Mouse (Mus musculus) bone marrow macrophage, adult 2 months (primary cell): ENCODE data around the gene Atxn7l2. TPM values are rescaled to one million over a fixed set of nuclear protein-coding genes. Genes with fewer than 3 reads are reported as not detected.
"Not testable (repeated sequence)": the region's sequence is repeated elsewhere in the genome, so short reads cannot be mapped to it uniquely, and the experiment has no call there.

Experiments
- H3K27ac ChIP-seq: 2 replicates; pipeline ENCODE4 v1.5.1; 2012; ENCODE audit warnings: low read depth, low read length; ENCODE audit not compliant: insufficient read depth
- H3K4me1 ChIP-seq: 2 replicates; pipeline ENCODE4 v1.6.1; 2012; ENCODE audit warnings: low read length; ENCODE audit not compliant: control insufficient read depth, insufficient read depth
- H3K4me3 ChIP-seq: 2 replicates; pipeline ENCODE4 v1.5.1; 2012; ENCODE audit warnings: mild to moderate bottlenecking, low read length, moderate library complexity; ENCODE audit not compliant: insufficient read depth
- CTCF ChIP-seq: IDR thresholded peaks from 2 replicates; pipeline ENCODE4 v1.5.1; 2012; ENCODE audit warnings: low read depth, mild to moderate bottlenecking, low read length, moderate library complexity
- POLR2A ChIP-seq: IDR thresholded peaks from 2 replicates; pipeline ENCODE4 v1.6.1; 2012; ENCODE audit warnings: mild to moderate bottlenecking, low read depth, low read length, borderline replicate concordance
- polyA plus RNA-seq: library from polyadenylated mRNA; stranded (reverse); fragments of >200 nt; gene quantifications from 2 replicates; pipeline ENCODE4 v1.2.4, GENCODE M21; 2012; ENCODE audit not compliant: missing spikeins, insufficient read depth, insufficient read length

Atxn7l2 gene
- polyA plus RNA-seq, result 5.6 and 6.4 TPM in 2 replicates

- peak within 1 kb of the TSS; percentile 61 for H3K27ac ChIP-seq
- TF ChIP-seq POLR2A (no peak), CTCF (no peak)
- no peaks in the 10 kb centered on the region; the same call in 1 of the 2 replicates for H3K4me1 ChIP-seq
- H3K4me3 ChIP-seq, result peak within 1 kb of the TSS; percentile 81
Measured at GRCm38 (mm10) chr3:108210771-108211139, at the start of gene Atxn7l2. Atxn7l2 (minus strand) TSS chr3:108210934.

- H3K27ac ChIP-seq, result no peak overlapping the region
- no peak for TF ChIP-seq POLR2A
- TF ChIP-seq CTCF, result no peak
- H3K4me1 ChIP-seq, result peaks cover 15% of the 10 kb centered on the region
- no peak overlapping the region for H3K4me3 ChIP-seq
Measured at GRCm38 (mm10) chr3:108259319-108259718, 48.6 kb upstream of the Atxn7l2 start.

GRCm38 (mm10) chr3:108257831-108258500, 47.2 kb upstream of the Atxn7l2 start:
- peaks cover 15% of the 10 kb centered on the region for H3K4me1 ChIP-seq
- TF ChIP-seq CTCF (no peak), POLR2A (no peak)
- peak overlapping the region; percentile 56 for H3K27ac ChIP-seq

GRCm38 (mm10) chr3:108256719-108257637, 46.2 kb upstream of the Atxn7l2 start, which contains the start of gene Psma5:
Psma5 (plus strand) TSS chr3:108256926.
- TF ChIP-seq CTCF (no peak), POLR2A (no peak)
- Histone ChIP-seq H3K27ac (peak within 1 kb of the TSS; percentile 56), H3K4me3 (peak within 1 kb of the TSS; percentile 82), H3K4me1 (peaks cover 15% of the 10 kb centered on the region)

More at GRCm38 (mm10) chr3:108257831-108258500, 47.2 kb upstream of the Atxn7l2 start:
- H3K4me3 ChIP-seq, result peak overlapping the region; percentile 82

- no peak overlapping the region for H3K4me3 ChIP-seq
- H3K4me1 ChIP-seq, result peaks cover 8% of the 10 kb centered on the region
- H3K27ac ChIP-seq, result no peak overlapping the region
- TF ChIP-seq CTCF, result no peak
- no peak for TF ChIP-seq POLR2A
Measured at GRCm38 (mm10) chr3:108246857-108247256, 36.1 kb upstream of the Atxn7l2 start.

DNA sequence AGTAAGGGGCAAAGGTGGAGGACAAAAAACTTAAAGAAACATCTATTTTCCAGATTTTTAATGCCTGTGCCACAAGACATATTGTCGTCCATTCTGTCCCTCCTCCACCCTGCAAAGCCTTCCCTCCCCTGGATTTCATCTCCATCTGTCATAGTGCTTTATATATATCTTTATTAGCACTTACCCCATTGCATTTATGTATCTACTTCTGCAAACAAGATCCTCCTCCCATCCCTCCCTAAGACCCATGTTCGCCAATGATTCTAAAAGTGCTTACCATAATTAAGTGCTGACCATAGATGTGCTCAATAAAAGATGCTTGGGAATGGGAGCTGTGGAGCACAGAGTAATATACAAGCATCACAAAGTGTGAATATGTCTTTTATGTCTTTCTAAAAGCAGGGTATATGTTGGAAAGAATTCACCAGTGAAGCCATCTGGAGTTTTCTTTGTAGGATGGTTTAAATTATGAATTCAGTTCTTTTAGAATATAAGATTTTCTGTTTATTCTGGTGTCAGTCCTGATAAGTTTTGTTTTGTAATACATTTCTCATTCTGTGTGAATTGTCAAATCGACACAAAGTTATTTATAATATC, 30.6 kb upstream of the Atxn7l2 start:
- H3K4me3 ChIP-seq, result no peak overlapping the region
- no peaks in the 10 kb centered on the region; the same call in 1 of the 2 replicates for H3K4me1 ChIP-seq
- no peak overlapping the region for H3K27ac ChIP-seq
- TF ChIP-seq CTCF (no peak), POLR2A (no peak)

GRCm38 (mm10) chr3:108237474-108238102, 26.9 kb upstream of the Atxn7l2 start:
- H3K4me1 ChIP-seq, result peaks cover 10% of the 10 kb centered on the region
- peak; percentile 29; the same call in 1 of the 2 replicates for TF ChIP-seq CTCF
- not testable (repeated sequence) for H3K27ac ChIP-seq

GRCm38 (mm10) chr3:108231646-108232045, 20.9 kb upstream of the Atxn7l2 start:
- Histone ChIP-seq H3K27ac (peak overlapping the region; percentile 69), H3K4me1 (peaks cover 19% of the 10 kb centered on the region), H3K4me3 (no peak overlapping the region)
- no peak for TF ChIP-seq POLR2A
- no peak for TF ChIP-seq CTCF

More at GRCm38 (mm10) chr3:108237474-108238102, 26.9 kb upstream of the Atxn7l2 start:
- not testable (repeated sequence) for H3K4me3 ChIP-seq

- TF ChIP-seq CTCF, result no peak
- no peak for TF ChIP-seq POLR2A
- Histone ChIP-seq H3K27ac (no peak overlapping the region), H3K4me1 (peaks cover 8% of the 10 kb centered on the region), H3K4me3 (no peak overlapping the region)
Measured at GRCm38 (mm10) chr3:108227521-108227920, 16.8 kb upstream of the Atxn7l2 start.
